Mouse (Mus musculus) forebrain, embryonic 11.5 days (tissue): ENCODE results near the gene Adat3. TPM values are rescaled to one million over a fixed set of nuclear protein-coding genes. Genes with fewer than 3 reads are reported as not detected.
A peak's percentile ranks its signal among the peaks of the same experiment; 100 is the strongest.
"Not testable (repeated sequence)": the region's sequence is repeated elsewhere in the genome, so short reads cannot be mapped to it uniquely, and the experiment has no call there.

Experiments used
- ATAC-seq: fragments of 200-750 bp; cut with Nextera tagmentation; replicated peaks from 2 replicates; pipeline ENCODE4 v1.8.0; 2017; ENCODE audit warnings: moderate TSS enrichment; ENCODE audit not compliant: low FRiP score
- DNase-seq: peaks from one replicate; pipeline ENCODE4 v3.0.0-alpha.2; 2017; ENCODE audit warnings: low spot score
- H3K27ac ChIP-seq: fragments of 300-500 bp; sonication (generic); 2 replicates; pipeline ENCODE4 v1.5.1; 2014; ENCODE audit warnings: low read depth, low read length
- H3K27me3 ChIP-seq: fragments of 300-500 bp; sonication (generic); 2 replicates; pipeline ENCODE4 v1.6.1; 2014; ENCODE audit warnings: mild to moderate bottlenecking, low read length, mixed read lengths; ENCODE audit not compliant: control insufficient read depth, insufficient read depth
- H3K36me3 ChIP-seq: fragments of 300-500 bp; sonication (generic); 2 replicates; pipeline ENCODE4 v1.6.1; 2014; ENCODE audit warnings: mild to moderate bottlenecking, low read length, moderate library complexity, mixed read lengths; ENCODE audit not compliant: control insufficient read depth, insufficient read depth
- H3K4me1 ChIP-seq: fragments of 300-500 bp; sonication (generic); replicated peaks from 2 replicates; pipeline ENCODE4 v1.6.1; 2014; ENCODE audit warnings: low read length, mixed read lengths; ENCODE audit not compliant: control insufficient read depth, insufficient read depth
- H3K4me2 ChIP-seq: fragments of 300-500 bp; sonication (generic); 2 replicates; pipeline ENCODE4 v1.6.1; 2014; ENCODE audit warnings: low read depth, mild to moderate bottlenecking, low read length, moderate library complexity, mixed read lengths; ENCODE audit not compliant: severe bottlenecking
- H3K4me3 ChIP-seq: fragments of 300-500 bp; sonication (generic); 2 replicates; pipeline ENCODE4 v1.5.1; 2014; ENCODE audit warnings: low read depth, low read length
- H3K9ac ChIP-seq: fragments of 300-500 bp; sonication (generic); 2 replicates; pipeline ENCODE4 v1.6.1; 2014; ENCODE audit warnings: low read length
- H3K9me3 ChIP-seq: fragments of 300-500 bp; sonication (generic); 2 replicates; pipeline ENCODE4 v1.6.1; 2016; ENCODE audit warnings: low read length, mixed read lengths; ENCODE audit not compliant: control insufficient read depth
- WGBS: fragments of 180-500 bp; shearing (Covaris S2); extraction: QIAGEN DNeasy Blood & Tissue Kit; methylation state at CpG from one replicate; pipeline ENCODE4 v1.1.7; 2014; 5-methylcytosine and 5-hydroxymethylcytosine counted together
- polyA plus RNA-seq: library from polyadenylated mRNA; unstranded; fragments of >200 nt; fragmentation: Nextera tagmentation; extraction: Ambion mirVana; gene quantifications from 2 replicates; pipeline ENCODE4 v1.2.1, GENCODE M21; 2014

Adat3 gene
- polyA plus RNA-seq, 1 experiment from 2014 or later, result 7.6 TPM

- peaks cover 9% of the 10 kb centered on the region for H3K4me1 ChIP-seq
- DNase-seq (no peak), ATAC-seq (no peak)
- no peak overlapping the region for H3K27ac ChIP-seq
- H3K4me3 ChIP-seq, result peak overlapping the region; percentile 75; the same call in 1 of the 2 replicates
- no peaks in the 10 kb centered on the region for H3K9me3 ChIP-seq
- H3K27me3 ChIP-seq, result no peaks in the 10 kb centered on the region
- H3K4me2 ChIP-seq, result peak overlapping the region; percentile 89; the same call in 1 of the 2 replicates
- no peak overlapping the region; the same call in 1 of the 2 replicates for H3K9ac ChIP-seq
- H3K36me3 ChIP-seq, result no peaks in the 10 kb centered on the region; the same call in 1 of the 2 replicates
- WGBS, result 88% methylated on average over 7 of the region's 7 CpGs
Measured at GRCm38 (mm10) chr10:80604001-80604509, 1.4 kb downstream of the Adat3 start.

- no peaks in the 10 kb centered on the region for H3K27me3 ChIP-seq
- H3K9me3 ChIP-seq, result no peaks in the 10 kb centered on the region
- ATAC-seq (no peak), DNase-seq (no peak)
- H3K9ac ChIP-seq, result no peak overlapping the region
- H3K4me3 ChIP-seq, result no peak overlapping the region
- peaks cover 9% of the 10 kb centered on the region for H3K4me1 ChIP-seq
- no peak overlapping the region for H3K27ac ChIP-seq
- H3K4me2 ChIP-seq, result no peak overlapping the region
- no peaks in the 10 kb centered on the region; the same call in 1 of the 2 replicates for H3K36me3 ChIP-seq
- WGBS, result 89% methylated on average over 2 of the region's 2 CpGs
Measured at GRCm38 (mm10) chr10:80604988-80605387, 2.3 kb downstream of the Adat3 start.

GRCm38 (mm10) chr10:80605721-80606120, 3.0 kb downstream of the Adat3 start, which contains the start of gene Gm49322:
Gm49322 (plus strand) TSS chr10:80606021.
- not testable (repeated sequence) for H3K4me2 ChIP-seq, H3K27me3 ChIP-seq, H3K4me1 ChIP-seq, H3K4me3 ChIP-seq, DNase-seq, H3K36me3 ChIP-seq, ATAC-seq, H3K27ac ChIP-seq, H3K9me3 ChIP-seq, H3K9ac ChIP-seq
- 75% methylated on average over 2 of the region's 4 CpGs for WGBS

- no peaks in the 10 kb centered on the region; the same call in 1 of the 2 replicates for H3K36me3 ChIP-seq
- no peak overlapping the region for H3K4me2 ChIP-seq
- DNase-seq, result no peak
- H3K4me3 ChIP-seq, result no peak overlapping the region
- no peak overlapping the region for H3K27ac ChIP-seq
- 94% methylated on average over 23 of the region's 23 CpGs for WGBS
- H3K9ac ChIP-seq, result no peak overlapping the region
- no peaks in the 10 kb centered on the region for H3K27me3 ChIP-seq
- ATAC-seq, result no peak
- H3K4me1 ChIP-seq, result peaks cover 9% of the 10 kb centered on the region
- H3K9me3 ChIP-seq, result no peaks in the 10 kb centered on the region
Measured at GRCm38 (mm10) chr10:80606306-80606705, 3.6 kb downstream of the Adat3 start.

GRCm38 (mm10) chr10:80606737-80607350, 4.2 kb downstream of the Adat3 start:
- no peak for ATAC-seq
- no peaks in the 10 kb centered on the region for H3K27me3 ChIP-seq
- no peaks in the 10 kb centered on the region; the same call in 1 of the 2 replicates for H3K36me3 ChIP-seq
- no peak for DNase-seq
- peaks cover 9% of the 10 kb centered on the region for H3K4me1 ChIP-seq
- no peak overlapping the region for H3K4me3 ChIP-seq
- H3K27ac ChIP-seq, result no peak overlapping the region
- WGBS, result 95% methylated on average over 34 of the region's 34 CpGs
- H3K4me2 ChIP-seq, result no peak overlapping the region
- no peaks in the 10 kb centered on the region for H3K9me3 ChIP-seq
- H3K9ac ChIP-seq, result no peak overlapping the region

- 91% methylated on average over 3 of the region's 3 CpGs for WGBS
- H3K9me3 ChIP-seq, result no peaks in the 10 kb centered on the region
- no peak overlapping the region for H3K9ac ChIP-seq
- no peak overlapping the region for H3K27ac ChIP-seq
- H3K4me3 ChIP-seq, result no peak overlapping the region
- no peaks in the 10 kb centered on the region; the same call in 1 of the 2 replicates for H3K36me3 ChIP-seq
- DNase-seq, result no peak
- H3K4me1 ChIP-seq, result peaks cover 8% of the 10 kb centered on the region
- ATAC-seq, result no peak
- H3K4me2 ChIP-seq, result no peak overlapping the region
- no peaks in the 10 kb centered on the region for H3K27me3 ChIP-seq
Measured at GRCm38 (mm10) chr10:80608435-80608834, 5.8 kb downstream of the Adat3 start.

GRCm38 (mm10) chr10:80609269-80609924, 6.7 kb downstream of the Adat3 start:
- H3K4me2 ChIP-seq, result no peak overlapping the region
- H3K9ac ChIP-seq, result no peak overlapping the region
- no peak overlapping the region for H3K27ac ChIP-seq
- no peaks in the 10 kb centered on the region; the same call in 1 of the 2 replicates for H3K36me3 ChIP-seq
- 0 out of 2 replicates have a peak, but pooled peaks cover 2% of the 10 kb centered on the region for H3K4me1 ChIP-seq
- 90% methylated on average over 10 of the region's 10 CpGs for WGBS
- no peak overlapping the region for H3K4me3 ChIP-seq
- ATAC-seq (no peak), DNase-seq (no peak)
- H3K9me3 ChIP-seq, result no peaks in the 10 kb centered on the region
- no peaks in the 10 kb centered on the region for H3K27me3 ChIP-seq

- H3K27me3 ChIP-seq, result no peaks in the 10 kb centered on the region
- no peak overlapping the region for H3K9ac ChIP-seq
- H3K36me3 ChIP-seq, result no peaks in the 10 kb centered on the region; the same call in 1 of the 2 replicates
- WGBS, result 91% methylated on average over 9 of the region's 9 CpGs
- no peak overlapping the region for H3K4me2 ChIP-seq
- H3K27ac ChIP-seq, result no peak overlapping the region
- DNase-seq, result no peak
- no peak for ATAC-seq
- H3K4me1 ChIP-seq, result no peaks in the 10 kb centered on the region
- H3K4me3 ChIP-seq, result no peak overlapping the region
- no peaks in the 10 kb centered on the region for H3K9me3 ChIP-seq
Measured at GRCm38 (mm10) chr10:80610116-80610785, 7.6 kb downstream of the Adat3 start.
